ENCODE assay signal across 15 mouse cellular contexts in genomic region chr11:36000038-36000437, GRCm38 (mm10). TPM values are rescaled to one million over a fixed set of nuclear protein-coding genes. Genes with fewer than 3 reads are reported as not detected.
DNase-seq lines count a peak whose midpoint lies in the region; ATAC-seq and TF ChIP-seq lines count a peak whose summit lies in the region.
"Had no signal": no experiment of that assay in that cellular context is flagged by ENCODE, and none has a peak within 500 bp of the region (broad histone marks: within the 10 kb centered on the region; RNA-seq: fewer than 3 reads in every experiment).

No protein-coding gene starts in this region.

- no peak overlapping the region for H3K27ac ChIP-seq in neural tube, embryonic 11.5 days (ENCODE audit: low read depth, low read length)
- H3K27ac ChIP-seq in forebrain, postnatal 0 days (ENCODE audit: low read depth, low read length) = peak overlapping the region; percentile 40; the same call in 1 of the 2 replicates
- peak overlapping the region; percentile 74 for H3K27ac ChIP-seq in midbrain, embryonic 10.5 days (replicated peaks)
- H3K27ac ChIP-seq in neural tube, embryonic 14.5 days (ENCODE audit: low read depth, low read length) = no peak overlapping the region
- H3K27ac ChIP-seq: limb, embryonic 12.5 days had no signal

- H3K4me2 ChIP-seq in neural tube, embryonic 11.5 days (ENCODE audit: low read depth) = 0 out of 2 replicates have a peak overlapping the region, but pooled peaks have one; percentile 5
- H3K4me2 ChIP-seq in forebrain, postnatal 0 days (ENCODE audit: low read depth) = no peak overlapping the region
- no peak overlapping the region for H3K4me2 ChIP-seq in neural tube, embryonic 14.5 days (ENCODE audit: low read depth, low read length)

- ATAC-seq in neural tube, embryonic 11.5 days (ENCODE audit: insufficient read depth, low FRiP score, low TSS enrichment) = no peak
- ATAC-seq in forebrain, postnatal 0 days = peak; percentile 42
- ATAC-seq in neural tube, embryonic 14.5 days (ENCODE audit: low read depth) = peak; percentile 26; the same call in 1 of the 2 replicates

- no peak for TF ChIP-seq CTCF in forebrain, postnatal 0 days (IDR thresholded peaks at IDR 0.05; ENCODE audit: low read depth)

- no peaks in the 10 kb centered on the region for H3K9me3 ChIP-seq in neural tube, embryonic 11.5 days (ENCODE audit: control insufficient read depth, low read length)
- no peaks in the 10 kb centered on the region for H3K9me3 ChIP-seq in forebrain, postnatal 0 days (ENCODE audit: low read length)
- peaks cover 7% of the 10 kb centered on the region; the same call in 1 of the 2 replicates for H3K9me3 ChIP-seq in midbrain, embryonic 10.5 days (replicated peaks)
- H3K9me3 ChIP-seq in neural tube, embryonic 14.5 days (ENCODE audit: control insufficient read depth, low read length) = no peaks in the 10 kb centered on the region
- H3K9me3 ChIP-seq: limb, embryonic 12.5 days had no signal

- peak; percentile 42 for DNase-seq in neural tube, embryonic 11.5 days (ENCODE audit: low spot score)
- DNase-seq in neural tube, embryonic 10.5 days (ENCODE audit: extremely low spot score, low spot score) = no peak
- DNase-seq in forebrain, postnatal 0 days = peak; percentile 54
- peak; percentile 47 for DNase-seq in midbrain, embryonic 10.5 days (ENCODE audit: low spot score)
- no peak for DNase-seq in urinary bladder, adult 2 months (ENCODE audit: low spot score)
- DNase-seq in cerebellum, postnatal 10 days = no peak
- DNase-seq in layer of hippocampus, postnatal 36 days = no peak
- DNase-seq: cerebellum, adult 11-12 months; heart, postnatal 14 days; kidney, adult 18-20 months; kidney, postnatal 4 days; lung, postnatal 36 days; thymus, adult 18-20 months had no signal

- H3K4me3 ChIP-seq in neural tube, embryonic 11.5 days (ENCODE audit: low read depth, low read length) = no peak overlapping the region
- H3K4me3 ChIP-seq in forebrain, postnatal 0 days (ENCODE audit: low read depth, low read length) = no peak overlapping the region
- H3K4me3 ChIP-seq in midbrain, embryonic 10.5 days = peak overlapping the region; percentile 42
- no peak overlapping the region for H3K4me3 ChIP-seq in neural tube, embryonic 14.5 days (ENCODE audit: low read depth, low read length)
- H3K4me3 ChIP-seq: limb, embryonic 12.5 days had no signal

- WGBS in neural tube, embryonic 11.5 days = 8% methylated on average over 4 of the region's 4 CpGs
- 15% methylated on average over 4 of the region's 4 CpGs for WGBS in forebrain, postnatal 0 days
- 3% methylated on average over 4 of the region's 4 CpGs for WGBS in midbrain, embryonic 10.5 days
- 3% methylated on average over 4 of the region's 4 CpGs for WGBS in neural tube, embryonic 14.5 days

- H3K4me1 ChIP-seq in neural tube, embryonic 11.5 days (ENCODE audit: control insufficient read depth, insufficient read depth, low read length) = peaks cover 14% of the 10 kb centered on the region
- peaks cover 11% of the 10 kb centered on the region for H3K4me1 ChIP-seq in forebrain, postnatal 0 days (ENCODE audit: insufficient read depth)
- peaks cover 37% of the 10 kb centered on the region for H3K4me1 ChIP-seq in midbrain, embryonic 10.5 days
- H3K4me1 ChIP-seq in neural tube, embryonic 14.5 days (ENCODE audit: control insufficient read depth, insufficient read depth, low read length) = peaks cover 12% of the 10 kb centered on the region

- H3K27me3 ChIP-seq in neural tube, embryonic 11.5 days (ENCODE audit: control insufficient read depth, insufficient read depth, low read length) = no peaks in the 10 kb centered on the region
- H3K27me3 ChIP-seq in forebrain, postnatal 0 days (ENCODE audit: insufficient read depth, low read length) = no peaks in the 10 kb centered on the region
- H3K27me3 ChIP-seq in midbrain, embryonic 10.5 days (ENCODE audit: low read depth, poor library complexity, severe bottlenecking) = peaks cover 25% of the 10 kb centered on the region
- H3K27me3 ChIP-seq in neural tube, embryonic 14.5 days (ENCODE audit: control insufficient read depth, insufficient read depth, low read length) = no peaks in the 10 kb centered on the region

- no peaks in the 10 kb centered on the region for H3K36me3 ChIP-seq in neural tube, embryonic 11.5 days (ENCODE audit: control insufficient read depth, insufficient read depth, low read length)
- H3K36me3 ChIP-seq in forebrain, postnatal 0 days (ENCODE audit: insufficient read depth) = no peaks in the 10 kb centered on the region
- no peaks in the 10 kb centered on the region for H3K36me3 ChIP-seq in midbrain, embryonic 10.5 days
- H3K36me3 ChIP-seq in neural tube, embryonic 14.5 days (ENCODE audit: control insufficient read depth, insufficient read depth, low read length) = no peaks in the 10 kb centered on the region
- H3K36me3 ChIP-seq: limb, embryonic 12.5 days had no signal

- H3K9ac ChIP-seq in neural tube, embryonic 11.5 days (ENCODE audit: low read length) = no peak overlapping the region
- 0 out of 2 replicates have a peak overlapping the region, but pooled peaks have one; percentile 18 for H3K9ac ChIP-seq in forebrain, postnatal 0 days
- 0 out of 2 replicates have a peak overlapping the region, but pooled peaks have one; percentile 17 for H3K9ac ChIP-seq in neural tube, embryonic 14.5 days (replicated peaks; ENCODE audit: low read depth, low read length)
- H3K9ac ChIP-seq: limb, embryonic 12.5 days had no signal

RNA-seq across cellular contexts. Expression of gene Wwc1, which starts 19.7 kb away (rescaled TPM):
- 6.5 and 7.1 TPM in 2 replicates for polyA plus RNA-seq in neural tube, embryonic 11.5 days (2014; fragmentation: Nextera tagmentation; extraction: Ambion mirVana)
- 21.1 and 21.2 TPM in 2 replicates for total RNA-seq in forebrain, postnatal 0 days (2014; rRNA removed)
- 13.2 and 13.8 TPM in 2 replicates for polyA plus RNA-seq in forebrain, postnatal 0 days (2015; fragmentation: Nextera tagmentation; extraction: Ambion mirVana)
- 5.0 and 5.3 TPM in 2 replicates for polyA plus RNA-seq in midbrain, embryonic 10.5 days (2016; fragmentation: Nextera tagmentation; extraction: Ambion mirVana)
- 6.0 and 7.2 TPM in 2 replicates for polyA plus RNA-seq in neural tube, embryonic 14.5 days (2014; fragmentation: Nextera tagmentation; extraction: Ambion mirVana)
- polyA plus RNA-seq in urinary bladder, adult 2 months (2012; rRNA removed) = 33.7 and 34.0 TPM in 2 replicates
- total RNA-seq in layer of hippocampus, postnatal 36 days (2021) = 100 to 1,000 TPM; 103 to 104 TPM

Comparison
In these comparisons a context has a peak if more than half of its experiments do, and no peak if none do; other contexts are left out.
1. DNase-seq: peak in neural tube, embryonic 11.5 days (single experiment), forebrain, postnatal 0 days (single experiment) and midbrain, embryonic 10.5 days (single experiment); none in neural tube, embryonic 10.5 days (single experiment), urinary bladder, adult 2 months (single experiment), cerebellum, postnatal 10 days (0 of 2) and layer of hippocampus, postnatal 36 days (0 of 2).
2. H3K27ac ChIP-seq: peak in forebrain, postnatal 0 days (single experiment) and midbrain, embryonic 10.5 days (single experiment); none in neural tube, embryonic 11.5 days (single experiment) and neural tube, embryonic 14.5 days (single experiment).